14 mouse cellular contexts compared by ENCODE assay signal in genomic region chr17:15299743-15300371, GRCm38 (mm10).
DNase-seq lines count a peak whose midpoint lies in the region; ATAC-seq and TF ChIP-seq lines count a peak whose summit lies in the region.
"Had no signal": no experiment of that assay in that cellular context is flagged by ENCODE, and none has a peak within 500 bp of the region (broad histone marks: within the 10 kb centered on the region; RNA-seq: fewer than 3 reads in every experiment).

No protein-coding gene starts in this region.

- H3K36me3 ChIP-seq in lung, embryonic 15.5 days = no peaks in the 10 kb centered on the region
- H3K36me3 ChIP-seq in stomach, postnatal 0 days (ENCODE audit: control insufficient read depth, insufficient read depth, low read length) = no peaks in the 10 kb centered on the region
- H3K36me3 ChIP-seq: hindbrain, embryonic 13.5 days; liver, embryonic 13.5 days had no signal

- ATAC-seq in lung, embryonic 15.5 days (ENCODE audit: borderline replicate concordance, extremely low read depth, low FRiP score, low TSS enrichment) = peak; percentile 31; the same call in 1 of the 2 replicates
- ATAC-seq in stomach, postnatal 0 days (ENCODE audit: low FRiP score, low TSS enrichment) = peak; percentile 60; the same call in 1 of the 2 replicates

- H3K4me2 ChIP-seq in lung, embryonic 15.5 days = no peak overlapping the region
- no peak overlapping the region for H3K4me2 ChIP-seq in stomach, postnatal 0 days (replicated peaks; ENCODE audit: low read depth)
- H3K4me2 ChIP-seq: hindbrain, embryonic 13.5 days; liver, embryonic 13.5 days; midbrain, embryonic 11.5 days had no signal

- TF ChIP-seq CTCF in stomach, postnatal 0 days (IDR thresholded peaks at IDR 0.05; ENCODE audit: low read depth) = no peak

- H3K4me1 ChIP-seq in lung, embryonic 15.5 days = peaks cover 7% of the 10 kb centered on the region; the same call in 1 of the 2 replicates
- H3K4me1 ChIP-seq in stomach, postnatal 0 days (replicated peaks; ENCODE audit: control insufficient read depth, insufficient read depth) = no peaks in the 10 kb centered on the region
- H3K4me1 ChIP-seq: hindbrain, embryonic 13.5 days; liver, embryonic 13.5 days had no signal

- no peak for TF ChIP-seq EP300 in stomach, postnatal 0 days (optimal IDR thresholded peaks at IDR 0.05)

- peak; percentile 33 for DNase-seq in ovary, postnatal 36 days (ENCODE audit: low spot score)
- no peak for DNase-seq in ovary, postnatal 10 days (ENCODE audit: low spot score)
- peak; percentile 83 for DNase-seq in adrenal gland, adult 2 months
- peak; percentile 21 for DNase-seq in stomach, postnatal 0 days (ENCODE audit: low spot score)
- no peak for DNase-seq in spleen, postnatal 36 days (ENCODE audit: low spot score in 2 of 2)
- no peak for DNase-seq in spleen, postnatal 14 days (ENCODE audit: low spot score in 2 of 2)
- DNase-seq: cerebellum, postnatal 10 days; kidney, adult 8-10 months; left cerebral cortex, postnatal 4 days; liver, embryonic 13.5 days; thymus, adult 2 months had no signal

- H3K9me3 ChIP-seq in lung, embryonic 15.5 days = no peaks in the 10 kb centered on the region
- H3K9me3 ChIP-seq in stomach, postnatal 0 days (ENCODE audit: control insufficient read depth, low read length) = no peaks in the 10 kb centered on the region
- H3K9me3 ChIP-seq: hindbrain, embryonic 13.5 days; liver, embryonic 13.5 days had no signal

- H3K4me3 ChIP-seq in lung, embryonic 15.5 days = no peak overlapping the region
- H3K4me3 ChIP-seq in stomach, postnatal 0 days (ENCODE audit: low read depth, low read length) = no peak overlapping the region
- H3K4me3 ChIP-seq: hindbrain, embryonic 13.5 days; liver, embryonic 13.5 days had no signal

- WGBS in lung, embryonic 15.5 days = 46% methylated on average over 13 of the region's 13 CpGs
- WGBS in stomach, postnatal 0 days = 36% methylated on average over 13 of the region's 13 CpGs

- H3K27ac ChIP-seq in lung, embryonic 15.5 days = no peak overlapping the region; the same call in 1 of the 2 replicates
- no peak overlapping the region for H3K27ac ChIP-seq in stomach, postnatal 0 days (replicated peaks)
- H3K27ac ChIP-seq: hindbrain, embryonic 13.5 days; liver, embryonic 13.5 days had no signal

- no peak overlapping the region for H3K9ac ChIP-seq in lung, embryonic 15.5 days
- H3K9ac ChIP-seq in stomach, postnatal 0 days (ENCODE audit: low read length) = no peak overlapping the region
- H3K9ac ChIP-seq: hindbrain, embryonic 13.5 days; liver, embryonic 13.5 days had no signal

- H3K27me3 ChIP-seq in lung, embryonic 15.5 days = no peaks in the 10 kb centered on the region
- no peaks in the 10 kb centered on the region for H3K27me3 ChIP-seq in stomach, postnatal 0 days (ENCODE audit: control insufficient read depth, insufficient read depth, low read length)
- H3K27me3 ChIP-seq: hindbrain, embryonic 13.5 days; liver, embryonic 13.5 days had no signal

Comparison
In these comparisons a context has a peak if more than half of its experiments do, and no peak if none do; other contexts are left out.
1. DNase-seq: peak in ovary, postnatal 36 days (single experiment), adrenal gland, adult 2 months (single experiment) and stomach, postnatal 0 days (single experiment); none in ovary, postnatal 10 days (single experiment), spleen, postnatal 36 days (0 of 2) and spleen, postnatal 14 days (0 of 2).